Mouse (Mus musculus) gastrocnemius, adult 8-10 months (tissue): ENCODE results near the gene Tmem132c. TPM values are rescaled to one million over a fixed set of nuclear protein-coding genes. Genes with fewer than 3 reads are reported as not detected.

Source experiments
- DNase-seq, 2 experiments: peaks; one replicate each; pipeline ENCODE4 v3.0.0; 2022; ENCODE audit warnings: low spot score in 2 of 2
- total RNA-seq, 4 experiments: library from RNA; stranded (reverse); gene quantifications; 2 replicates each; pipeline ENCODE4 v1.2.4; 2022

Tmem132c gene
- total RNA-seq, 4 experiments from 2014 or later, result 0.10 to 0.22 (median 0.21) TPM; not detected in 1

DNA sequence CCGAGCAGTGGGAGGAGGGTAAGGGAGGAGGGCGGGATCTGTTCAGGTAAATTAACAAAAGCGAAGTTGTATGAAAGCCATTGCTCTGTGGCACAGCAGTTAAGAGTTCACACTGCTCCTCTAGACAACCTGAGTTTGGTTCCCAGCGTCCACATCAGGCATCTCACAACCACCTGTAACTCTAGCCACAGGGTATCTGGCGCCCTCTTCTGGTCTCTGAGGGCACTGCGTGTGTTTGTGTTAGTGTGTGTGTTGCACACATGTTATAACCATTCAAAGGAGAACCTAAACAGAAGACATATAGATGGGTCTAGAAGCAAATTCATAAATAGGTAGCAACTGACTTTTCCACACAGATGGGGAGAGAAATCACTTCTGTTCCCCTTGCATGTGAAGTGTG is 245.6 kb downstream of the Tmem132c start:
- DNase-seq, result no peak

DNA sequence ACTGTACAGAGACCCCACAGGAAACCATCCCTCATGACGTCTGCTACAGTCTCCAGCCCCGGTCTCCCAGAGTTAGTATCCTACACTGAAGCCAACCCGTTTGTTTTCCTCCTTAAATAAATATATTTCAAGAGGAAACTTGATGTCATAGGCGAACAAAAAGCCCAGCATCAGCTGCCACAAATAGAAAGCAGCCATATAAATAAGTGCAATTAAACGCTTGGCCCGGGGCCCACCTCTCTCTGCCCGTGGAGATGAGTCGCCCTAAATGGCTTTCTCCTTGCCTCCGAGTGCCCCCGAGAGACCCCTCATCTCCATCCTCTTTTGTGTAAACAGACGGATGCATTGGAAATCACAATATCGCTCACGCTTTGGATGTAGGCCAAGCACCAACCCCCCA is 247.1 kb downstream of the Tmem132c start:
- DNase-seq, result no peak

DNA sequence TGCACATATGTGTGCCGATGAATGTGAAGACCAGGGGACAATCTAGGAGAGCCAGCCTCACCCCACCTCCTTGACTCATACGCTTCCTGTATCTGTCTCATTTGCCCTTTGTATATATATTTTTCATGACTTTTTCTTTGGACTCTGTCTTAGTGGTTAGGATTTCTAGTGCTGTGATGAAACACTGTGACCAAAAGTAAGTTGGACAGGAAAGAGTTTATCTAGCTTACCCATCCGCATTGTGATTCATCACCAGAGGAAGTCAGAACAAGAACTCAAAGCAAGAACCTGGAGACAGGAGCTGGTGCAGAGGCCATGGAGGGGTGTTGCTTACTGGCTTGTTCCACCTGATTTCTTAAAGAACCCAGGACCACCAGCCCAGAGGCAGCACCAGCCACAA is 250.1 kb downstream of the Tmem132c start:
- no peak for DNase-seq

DNA sequence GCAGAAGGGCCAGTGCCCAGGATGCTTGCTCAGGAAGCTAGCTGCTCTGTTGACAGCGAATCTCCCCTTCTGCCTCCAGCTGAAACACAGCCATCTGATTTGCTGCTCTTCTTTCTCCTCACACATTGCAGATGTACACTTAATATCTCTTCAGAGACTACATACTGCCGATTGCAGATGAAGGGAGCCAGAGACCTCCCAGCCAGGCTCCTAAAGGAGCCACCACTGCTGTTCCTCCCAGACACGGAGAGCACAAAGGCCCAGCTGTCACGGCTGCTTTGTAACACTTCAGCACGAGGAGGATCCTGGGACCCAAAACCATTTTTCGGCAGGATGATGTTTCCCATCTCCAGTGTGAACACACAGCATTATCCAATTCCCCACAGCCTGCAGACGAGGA is 255.3 kb downstream of the Tmem132c start:
- no peak for DNase-seq

DNA sequence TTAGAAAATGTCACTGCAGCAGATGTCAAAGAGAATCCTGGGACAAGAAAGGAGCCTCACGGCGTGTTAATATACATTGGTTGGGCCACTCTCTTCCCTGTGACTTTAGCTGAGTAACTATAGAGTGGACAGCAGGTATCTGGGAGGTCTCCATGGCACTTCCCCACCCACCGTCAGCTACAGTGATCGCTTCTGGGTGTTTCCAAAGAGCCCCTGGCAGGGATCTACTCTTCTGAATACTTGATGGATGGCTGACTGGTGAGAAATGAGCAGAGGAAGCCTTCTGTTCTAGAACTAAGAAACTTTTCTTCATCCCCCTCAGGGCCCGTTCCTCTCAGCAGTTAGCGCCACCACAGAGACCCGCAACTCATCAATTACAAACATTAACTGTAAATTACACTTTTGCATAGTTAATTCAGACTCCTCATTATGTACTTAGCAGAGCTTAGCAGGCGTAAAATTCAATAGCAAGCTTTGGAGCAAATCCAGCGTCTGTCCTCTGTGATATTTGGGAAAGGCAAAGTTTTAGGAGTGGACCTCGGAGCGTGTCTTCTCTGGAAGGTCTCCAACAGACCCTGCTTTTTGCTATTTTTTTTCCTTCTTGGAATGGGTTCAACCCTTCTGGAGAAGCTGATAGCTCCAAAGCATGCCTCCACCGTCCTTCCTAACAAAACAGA is 257.7 kb downstream of the Tmem132c start:
- no peak for DNase-seq

DNA sequence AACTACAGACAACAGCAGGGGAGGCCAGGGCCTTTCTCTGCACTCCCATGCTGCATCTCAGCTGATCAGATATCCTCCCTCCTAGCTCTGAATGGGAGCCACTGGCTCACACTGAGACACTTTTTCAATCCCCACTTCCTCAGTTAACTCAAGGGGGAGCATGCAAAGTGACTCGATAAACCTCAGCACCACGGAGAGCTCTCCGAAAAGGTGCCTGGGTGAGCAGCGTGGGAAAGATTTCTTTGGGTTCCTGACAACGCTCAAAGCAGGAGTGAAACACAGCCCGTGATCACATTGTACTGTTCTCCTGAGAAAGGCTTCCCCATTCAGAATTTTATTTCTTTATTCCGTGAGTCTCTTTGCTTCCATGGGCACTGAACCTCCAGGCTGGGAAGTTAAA is 261.2 kb downstream of the Tmem132c start:
- DNase-seq, result no peak

DNA sequence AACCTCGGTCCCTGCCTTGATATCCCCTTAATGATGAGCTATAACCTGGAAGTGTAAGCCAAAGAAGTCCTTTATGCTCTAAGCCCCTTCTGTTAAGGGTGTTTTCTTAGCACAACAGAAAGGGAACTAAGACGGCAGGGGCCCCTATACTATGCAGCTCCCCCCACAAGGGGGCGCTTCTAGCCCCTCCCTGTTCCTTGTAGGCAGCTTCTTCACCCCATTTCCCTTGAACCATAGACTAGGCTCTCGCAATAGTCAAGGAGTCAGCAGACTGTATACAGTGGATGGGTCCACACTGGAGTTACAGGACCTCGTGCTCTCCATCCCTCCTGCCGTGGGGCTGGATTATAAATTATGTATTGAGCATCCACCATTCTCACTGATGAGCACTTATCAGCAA is 264.1 kb downstream of the Tmem132c start:
- no peak for DNase-seq

DNA sequence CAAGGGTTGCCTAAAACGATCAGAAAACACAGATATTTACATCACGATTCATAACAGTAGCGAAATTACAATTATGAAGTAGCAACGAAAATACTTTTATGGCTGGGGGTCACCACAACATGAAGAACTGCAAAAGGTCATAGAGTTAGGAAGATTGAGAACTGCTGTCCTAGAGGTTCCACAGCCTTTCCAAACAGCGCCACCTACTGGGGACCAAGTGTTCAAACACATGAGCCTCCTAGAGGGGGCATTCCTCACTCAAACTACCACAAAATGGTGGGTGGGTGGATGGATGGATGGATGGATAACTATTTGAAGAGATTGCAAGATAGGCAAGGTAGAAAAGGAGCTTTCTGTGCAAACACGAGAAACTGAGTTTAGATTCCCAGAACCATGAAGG is 270.0 kb downstream of the Tmem132c start:
- DNase-seq, result no peak

DNA sequence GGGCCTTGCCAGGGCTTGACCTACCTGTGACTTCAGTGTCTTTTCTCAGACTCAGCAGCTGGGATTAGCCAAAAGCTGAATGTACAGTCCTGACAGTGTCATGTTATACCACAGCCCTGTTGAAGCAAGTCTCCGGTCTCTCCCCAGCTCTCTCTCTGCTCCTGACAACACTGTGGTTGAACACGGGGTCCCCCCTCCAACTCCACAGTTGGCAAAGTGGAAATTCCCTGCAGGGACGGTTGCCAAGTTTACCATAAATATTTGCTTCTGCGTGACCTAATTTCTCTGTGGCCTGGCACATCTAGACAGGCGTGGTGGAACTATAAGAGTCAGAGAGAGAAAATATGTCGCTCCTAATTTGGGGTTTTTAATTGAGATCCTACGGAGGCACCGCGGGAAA is 274.4 kb downstream of the Tmem132c start:
- no peak for DNase-seq

DNA sequence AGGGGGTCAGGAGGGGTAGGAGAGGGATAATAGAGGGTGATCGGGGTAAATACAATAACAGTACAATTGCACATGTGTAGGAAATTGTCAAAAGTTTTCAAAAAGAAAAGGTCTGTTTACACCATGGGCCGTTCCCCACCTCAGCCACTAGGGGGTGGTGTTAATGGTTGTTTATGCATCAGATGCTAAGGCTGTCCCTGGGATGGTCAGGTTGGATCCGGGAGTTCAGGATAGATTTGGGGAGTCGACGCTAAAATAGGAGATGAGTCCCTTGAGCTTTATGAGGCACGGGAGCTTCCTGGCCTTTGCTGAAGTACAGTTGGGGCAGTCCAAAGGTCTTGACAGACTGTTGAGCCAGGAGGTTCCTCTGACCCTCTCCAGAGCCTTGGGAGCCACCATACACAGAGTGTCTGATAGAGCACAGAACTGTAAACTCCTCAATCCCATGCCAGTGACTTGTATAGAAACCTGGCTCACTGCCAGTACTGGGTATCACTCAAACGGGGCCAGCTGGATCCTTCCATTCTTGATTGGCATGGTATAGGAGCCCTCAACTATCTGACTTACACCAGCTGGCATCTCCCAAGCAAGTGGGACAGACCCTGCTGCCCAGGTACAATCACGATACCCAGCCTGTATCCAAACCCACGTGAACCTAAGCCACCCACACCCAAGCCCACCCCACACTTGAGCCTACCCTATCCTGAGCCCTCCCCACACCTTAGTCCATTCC is 281.3 kb downstream of the Tmem132c start:
- DNase-seq, result no peak

DNA sequence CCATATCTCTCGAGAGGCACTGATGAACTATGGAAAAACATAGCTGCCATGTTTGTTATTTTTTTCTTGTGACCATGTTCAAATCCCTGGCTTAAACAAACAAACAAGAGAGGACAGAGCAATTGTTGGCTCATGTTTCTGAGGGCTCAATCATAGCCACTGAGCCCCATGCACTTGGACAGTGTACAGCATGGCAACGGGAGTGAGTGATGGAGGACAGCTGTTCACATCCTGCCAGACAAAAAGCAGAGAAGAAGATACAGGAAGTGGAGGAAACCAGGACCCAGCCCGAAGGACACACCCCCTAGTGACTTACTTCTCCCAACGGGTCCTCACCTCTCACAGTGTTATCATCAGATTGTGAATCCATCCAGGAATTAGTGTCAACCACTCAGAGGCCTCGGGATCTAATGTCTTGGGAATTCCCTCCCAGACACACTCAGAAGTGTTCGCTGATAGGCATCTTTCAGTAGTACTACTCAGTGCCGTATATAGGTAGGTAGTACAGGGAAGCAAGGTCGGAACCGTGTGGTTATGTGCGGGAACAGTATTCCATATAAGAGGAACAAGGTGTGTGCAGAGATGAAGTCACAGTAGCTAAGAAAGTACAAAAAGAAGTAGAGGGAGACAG is 285.9 kb downstream of the Tmem132c start:
- DNase-seq, result no peak

DNA sequence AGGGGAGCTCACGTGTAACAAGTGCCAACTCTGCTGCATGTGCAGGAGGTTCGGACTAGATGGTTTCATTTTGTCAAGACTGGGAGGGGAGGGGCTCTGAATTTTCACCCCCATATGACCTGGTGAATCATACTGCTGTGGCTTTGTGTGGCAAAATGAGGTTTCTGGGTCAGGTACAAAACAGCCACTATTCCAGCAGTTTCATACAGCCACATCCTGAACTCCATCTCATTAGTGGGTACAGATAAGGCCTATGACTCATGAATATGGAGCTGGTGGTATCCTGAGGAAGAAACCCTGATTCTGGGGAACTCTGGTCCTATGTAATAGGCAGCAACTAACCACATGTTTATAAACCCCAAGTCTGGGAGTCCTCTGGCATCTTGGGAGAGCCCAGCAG is 295.9 kb downstream of the Tmem132c start:
- no peak for DNase-seq

DNA sequence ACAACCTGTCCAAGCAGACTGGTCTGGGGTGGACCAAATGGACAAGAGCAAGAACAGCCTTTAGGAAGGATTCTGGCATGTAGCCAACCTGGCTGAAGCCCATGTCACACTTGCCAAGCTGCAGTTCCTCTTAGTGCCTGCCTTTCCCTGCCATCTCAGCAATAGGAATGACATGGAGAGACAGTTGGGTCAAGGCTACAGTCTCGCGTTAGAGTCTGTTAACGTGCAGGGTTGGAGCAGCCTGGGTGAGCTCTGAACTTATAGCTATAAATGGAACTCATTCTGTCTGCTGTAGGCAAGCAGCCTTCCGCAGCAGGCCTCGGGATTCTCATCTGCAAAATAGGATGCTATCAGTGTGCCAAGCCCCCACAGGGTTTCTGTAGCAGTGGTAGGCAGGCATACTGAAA is 305.0 kb downstream of the Tmem132c start:
- no peak for DNase-seq

DNA sequence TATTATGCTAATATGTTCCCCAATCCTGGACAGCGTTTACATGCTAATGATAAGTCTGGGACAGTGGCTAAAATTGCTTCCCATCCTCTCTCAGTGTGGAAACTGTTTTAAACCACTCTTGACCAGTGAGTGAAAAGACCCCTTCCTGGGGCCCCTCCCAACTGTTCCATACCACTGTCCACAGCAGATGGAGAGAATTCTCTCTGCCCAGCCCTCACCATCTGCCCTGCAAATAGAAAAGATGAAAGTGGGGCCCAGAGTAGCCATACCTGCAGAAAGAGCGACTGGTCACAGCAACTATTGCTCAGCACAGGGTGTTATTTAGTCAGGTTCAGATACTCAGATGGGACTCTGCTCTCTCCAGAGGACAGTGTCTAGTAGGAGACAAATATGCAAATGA is 306.5 kb downstream of the Tmem132c start:
- DNase-seq, result no peak

DNA sequence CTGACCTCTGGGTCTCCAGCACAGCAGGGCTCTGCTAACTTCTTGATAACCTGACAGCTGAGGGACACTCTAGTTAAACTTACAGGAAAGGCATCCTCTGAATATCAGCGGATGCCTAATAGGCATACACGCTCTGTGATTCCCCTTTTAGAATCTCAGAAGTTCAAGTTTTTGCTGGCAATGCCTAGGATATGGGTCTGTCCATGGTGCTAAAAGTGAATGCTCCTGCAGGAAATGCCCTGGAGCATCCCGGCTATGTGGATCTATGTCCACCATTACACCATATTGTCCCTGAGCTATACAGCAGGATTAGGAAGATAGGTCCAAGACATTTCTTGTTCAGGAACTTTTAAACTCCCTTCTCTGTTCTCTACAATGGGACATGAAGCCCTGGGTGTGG is 319.5 kb downstream of the Tmem132c start:
- no peak for DNase-seq

DNA sequence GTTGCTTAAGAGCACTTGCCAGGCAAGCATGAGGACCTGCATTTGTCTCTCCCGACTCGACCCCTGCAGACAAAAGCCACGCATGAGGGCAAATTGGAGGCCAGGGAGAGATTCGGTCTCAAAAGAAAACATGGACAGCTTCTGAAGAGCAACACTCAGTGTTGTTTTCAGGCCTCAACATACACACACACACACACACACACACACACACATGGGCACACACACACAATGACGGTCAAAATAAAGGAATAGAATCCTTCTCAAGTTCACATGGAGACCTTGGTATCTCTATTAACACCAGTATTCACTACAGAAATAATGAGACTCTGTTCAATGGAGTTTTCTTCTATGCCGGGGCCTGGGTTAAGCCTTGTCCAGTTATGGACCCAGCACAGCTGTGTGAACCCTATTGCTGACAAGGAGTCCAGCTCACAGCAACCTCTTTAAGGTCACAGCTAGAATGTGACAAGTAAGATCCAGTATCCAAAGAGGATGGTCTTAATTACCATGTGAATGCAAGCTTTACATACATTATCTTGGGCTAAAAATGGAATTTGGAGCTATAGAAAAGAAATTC is 325.6 kb downstream of the Tmem132c start:
- no peak for DNase-seq

DNA sequence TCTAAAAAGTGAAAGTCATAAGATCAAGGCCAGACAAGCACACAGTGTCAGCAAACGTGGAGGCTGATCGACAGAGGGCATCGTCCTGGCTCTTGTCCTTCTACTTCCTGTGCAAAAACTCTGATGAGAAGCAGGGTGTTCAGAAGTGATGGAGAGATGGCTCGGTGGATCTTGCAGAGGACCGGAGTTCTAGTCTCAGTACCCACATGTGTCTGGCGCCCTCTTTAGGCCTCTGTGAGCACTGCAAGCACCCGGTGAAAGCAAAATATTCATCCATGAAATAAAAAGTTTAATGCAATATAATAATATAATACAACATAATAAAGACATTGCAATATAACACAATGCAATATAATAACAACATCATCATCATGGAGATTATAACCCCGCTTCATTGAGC is 335.8 kb downstream of the Tmem132c start:
- DNase-seq, result no peak

DNA sequence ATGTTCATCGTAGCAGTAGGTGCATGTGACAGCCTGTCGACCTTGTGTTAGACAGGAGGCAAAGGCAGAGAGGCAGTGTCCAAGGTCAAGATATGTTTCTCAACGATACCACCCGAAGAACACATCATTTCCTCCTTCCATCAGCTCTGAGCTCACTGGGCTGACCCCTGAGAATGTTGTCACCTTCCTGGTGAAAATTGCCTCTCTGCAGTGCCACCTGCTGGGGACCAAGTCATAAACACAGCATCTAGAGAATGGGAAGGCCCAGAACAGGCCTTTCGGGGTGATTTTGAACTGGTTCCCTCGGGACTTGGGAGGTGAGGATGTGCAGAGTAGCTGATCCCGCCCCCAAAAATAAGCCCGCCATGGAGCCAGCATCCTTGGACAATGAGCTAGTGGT is 342.1 kb downstream of the Tmem132c start:
- DNase-seq, result no peak

DNA sequence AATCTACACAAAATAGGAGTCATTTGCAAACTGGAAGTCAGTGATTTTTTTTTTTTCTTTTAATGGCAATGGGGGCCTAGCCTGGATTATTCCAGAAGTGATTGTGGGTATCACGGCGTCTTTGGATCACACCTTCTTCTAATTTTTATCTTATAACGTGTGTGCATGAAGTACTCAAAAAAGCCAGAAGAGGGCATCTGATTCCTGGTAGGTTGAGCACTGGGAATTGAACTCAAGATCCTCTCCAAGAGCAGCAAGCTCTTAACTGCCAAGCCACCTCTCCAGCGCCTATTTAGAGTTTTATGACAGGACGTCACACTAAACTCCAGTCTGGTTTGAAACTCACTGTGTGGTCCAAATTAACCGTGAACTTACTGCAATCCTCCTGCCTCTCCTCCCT is 346.2 kb downstream of the Tmem132c start:
- DNase-seq, result no peak

DNA sequence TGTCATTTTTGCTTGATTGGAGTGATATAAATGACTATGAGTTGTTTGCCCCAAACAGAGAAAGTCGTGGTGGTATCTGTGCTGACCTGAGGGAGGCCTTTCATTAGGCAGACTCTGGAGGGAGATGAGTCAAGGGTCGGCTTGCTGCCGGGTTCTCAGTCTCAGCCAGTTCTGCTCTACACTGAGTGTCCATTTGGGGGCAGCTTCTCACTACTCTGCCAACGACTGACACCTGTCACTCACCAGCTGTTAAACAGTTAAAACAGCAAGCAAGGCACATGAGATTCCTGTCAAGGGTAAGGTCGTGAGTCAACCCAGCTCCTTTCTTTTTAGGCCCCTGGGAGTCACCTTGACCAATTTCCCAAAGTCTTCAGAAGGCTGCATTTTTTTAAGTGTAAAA is 350.8 kb downstream of the Tmem132c start:
- no peak for DNase-seq

DNA sequence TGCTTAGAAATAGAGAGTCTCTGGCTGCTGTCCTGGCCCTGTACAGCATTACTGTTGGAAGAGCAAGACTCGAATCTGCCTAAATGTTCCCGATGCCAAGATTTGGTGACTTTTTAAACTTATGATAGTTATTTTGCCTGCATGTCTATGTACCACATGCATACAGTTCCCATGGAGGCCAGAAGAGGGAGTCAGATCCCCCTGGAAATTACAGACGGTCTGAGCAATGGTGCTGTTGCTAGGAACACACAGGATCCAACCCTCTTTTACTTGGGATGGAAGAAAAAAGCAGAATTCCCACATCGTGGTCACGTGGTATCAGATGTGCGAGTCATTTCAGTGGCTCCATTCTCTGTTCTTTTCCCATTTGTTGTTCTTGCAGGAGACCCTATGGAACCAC is 351.2 kb downstream of the Tmem132c start:
- no peak for DNase-seq

DNA sequence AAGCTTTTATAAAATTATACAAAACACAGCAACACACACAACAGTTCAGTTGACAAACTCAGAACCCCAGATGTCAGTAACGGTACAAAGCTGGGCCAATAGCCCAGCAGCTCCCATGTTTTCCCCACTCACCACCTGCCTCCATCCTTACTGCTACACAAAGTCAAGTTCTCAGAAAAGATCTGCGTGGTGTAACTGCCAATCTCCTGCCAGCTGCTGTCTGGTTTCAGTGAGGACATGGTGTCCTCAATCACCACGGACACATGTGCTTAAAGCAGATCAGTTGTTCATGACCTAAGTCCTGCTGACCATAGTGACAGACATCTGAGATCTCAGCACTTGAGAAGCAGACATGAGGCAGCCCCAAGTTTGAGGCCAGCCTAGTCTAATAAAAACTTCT is 354.1 kb downstream of the Tmem132c start:
- DNase-seq, result peak in 1 of 2 experiments; percentile 15
